Mouse (Mus musculus): ENCODE data around the gene Arntl2.
A peak's percentile ranks its signal among the peaks of the same experiment; 100 is the strongest.
"Not testable (repeated sequence)": the region's sequence is repeated elsewhere in the genome, so short reads cannot be mapped to it uniquely, and the experiment has no call there.

The Arntl2 gene

GRCm38 (mm10) chr6:146848281-146848680 lies 52.4 kb downstream of the Arntl2 start:
- DNase-seq (ENCODE audit: low read depth, low spot score) = no peak

GRCm38 (mm10) chr6:146850050-146850449 lies 54.2 kb downstream of the Arntl2 start, which contains the start of gene Smco2:
Gene Smco2 (plus strand): TSS chr6:146850104.
- DNase-seq (ENCODE audit: low read depth, low spot score) = no peak

DNA sequence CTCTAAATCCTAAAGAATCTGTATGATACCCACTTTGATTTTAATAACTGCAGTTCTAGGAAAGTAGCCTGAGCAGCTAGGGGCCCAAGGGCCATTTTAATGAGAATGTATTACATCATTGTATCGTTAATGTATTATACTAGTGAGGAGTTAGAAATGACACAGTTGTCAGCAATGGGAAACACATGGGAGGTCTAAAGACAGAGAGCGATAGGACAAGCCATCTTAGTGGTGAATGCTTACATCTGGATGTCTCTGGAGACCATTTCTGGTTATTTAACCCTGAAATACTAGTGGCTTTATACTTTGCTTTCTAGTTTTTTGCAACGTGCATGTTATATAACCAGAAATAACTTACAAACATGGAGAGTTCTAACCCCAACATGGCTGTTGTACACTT lies 56.1 kb downstream of the Arntl2 start:
- no peak for DNase-seq (ENCODE audit: low read depth, low spot score)

DNA sequence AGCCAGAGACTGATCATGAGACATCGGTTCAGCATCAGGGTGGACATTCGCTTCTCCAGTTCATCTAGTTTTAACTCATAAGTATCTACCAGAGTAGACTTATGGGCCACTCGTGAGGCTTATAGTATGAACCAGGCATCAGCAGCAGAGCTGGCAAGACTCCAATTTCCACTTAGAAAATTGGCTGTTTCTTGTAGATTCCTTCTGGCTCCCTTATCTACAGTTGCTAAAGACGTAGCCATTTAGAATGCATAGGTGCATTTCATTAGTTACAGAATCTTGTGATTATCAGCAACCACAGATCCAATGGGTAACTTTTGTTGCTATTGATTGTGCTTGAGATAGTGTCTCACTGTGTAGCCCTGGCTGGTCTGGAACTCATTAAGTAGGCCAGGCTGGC lies 56.9 kb downstream of the Arntl2 start:
- DNase-seq (ENCODE audit: low read depth, low spot score) = no peak

DNA sequence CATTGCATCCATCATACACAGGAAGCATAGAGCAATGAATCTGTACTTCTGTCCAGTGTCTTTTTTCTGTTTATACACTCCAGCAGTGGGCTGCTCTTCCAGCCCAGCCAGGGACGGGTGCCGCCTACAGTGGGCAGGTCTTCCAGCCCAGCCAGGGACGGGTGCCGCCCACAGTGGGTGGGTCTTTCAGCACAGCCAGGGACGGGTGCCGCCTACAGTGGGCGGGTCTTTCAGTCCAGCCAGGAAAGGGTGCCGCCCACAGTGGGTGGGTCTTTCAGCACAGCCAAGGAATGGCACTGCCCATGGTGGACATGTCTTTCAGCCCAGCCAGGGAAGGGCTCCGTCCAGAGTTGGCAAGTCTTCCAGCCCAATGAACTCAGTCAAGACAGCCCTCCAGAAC lies 59.3 kb downstream of the Arntl2 start:
- DNase-seq (ENCODE audit: low read depth, low spot score) = peak; percentile 97

DNA sequence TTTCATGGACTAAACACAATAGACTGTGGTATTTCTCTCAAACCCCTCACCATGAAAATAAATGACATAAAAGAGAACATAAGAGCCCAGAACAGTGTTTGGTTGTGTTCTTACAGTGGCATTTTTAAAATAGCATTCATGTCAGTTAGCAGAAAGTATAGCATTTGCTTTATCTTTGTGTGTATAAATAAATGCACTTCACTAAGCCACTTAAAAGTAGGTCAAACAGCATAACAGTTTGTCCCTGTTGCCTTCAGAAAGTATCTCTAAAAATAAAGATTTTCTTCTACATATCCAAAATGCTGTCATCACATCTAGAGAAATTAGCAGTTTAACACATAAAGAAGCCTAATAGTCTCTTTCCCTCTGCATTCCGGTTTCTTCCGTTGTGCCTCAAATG lies 61.5 kb downstream of the Arntl2 start:
- DNase-seq (ENCODE audit: low read depth, low spot score) = no peak

GRCm38 (mm10) chr6:146863154-146863553 lies 67.3 kb downstream of the Arntl2 start:
- no peak for DNase-seq (ENCODE audit: low read depth, low spot score)

DNA sequence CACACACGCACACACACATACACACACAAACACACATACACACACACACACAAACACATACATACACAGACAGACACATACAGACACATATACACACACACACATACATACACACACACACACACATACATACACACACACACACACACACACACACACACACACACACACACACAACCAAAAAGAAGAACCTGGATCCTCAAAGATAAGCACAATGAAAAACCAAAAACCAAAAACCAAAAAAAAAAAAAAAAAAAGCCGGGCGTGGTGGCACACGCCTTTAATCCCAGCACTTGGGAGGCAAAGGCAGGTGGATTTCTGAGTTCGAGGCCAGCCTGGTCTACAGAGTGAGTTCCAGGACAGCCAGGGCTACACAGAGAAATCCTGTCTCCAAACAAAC lies 68.5 kb downstream of the Arntl2 start:
- not testable (repeated sequence) for DNase-seq (ENCODE audit: low read depth, low spot score)

GRCm38 (mm10) chr6:146865701-146866100 lies 69.8 kb downstream of the Arntl2 start:
- peak; percentile 83 for DNase-seq (ENCODE audit: low read depth, low spot score)

GRCm38 (mm10) chr6:146871975-146872374 lies 76.1 kb downstream of the Arntl2 start:
- no peak for DNase-seq (ENCODE audit: low read depth, low spot score)

- DNase-seq (ENCODE audit: low read depth, low spot score) = no peak
Observed at GRCm38 (mm10) chr6:146874415-146874814, 78.6 kb downstream of the Arntl2 start.

GRCm38 (mm10) chr6:146876820-146877219 lies 81.0 kb downstream of the Arntl2 start:
- DNase-seq (ENCODE audit: low read depth, low spot score) = peak; percentile 45

DNA sequence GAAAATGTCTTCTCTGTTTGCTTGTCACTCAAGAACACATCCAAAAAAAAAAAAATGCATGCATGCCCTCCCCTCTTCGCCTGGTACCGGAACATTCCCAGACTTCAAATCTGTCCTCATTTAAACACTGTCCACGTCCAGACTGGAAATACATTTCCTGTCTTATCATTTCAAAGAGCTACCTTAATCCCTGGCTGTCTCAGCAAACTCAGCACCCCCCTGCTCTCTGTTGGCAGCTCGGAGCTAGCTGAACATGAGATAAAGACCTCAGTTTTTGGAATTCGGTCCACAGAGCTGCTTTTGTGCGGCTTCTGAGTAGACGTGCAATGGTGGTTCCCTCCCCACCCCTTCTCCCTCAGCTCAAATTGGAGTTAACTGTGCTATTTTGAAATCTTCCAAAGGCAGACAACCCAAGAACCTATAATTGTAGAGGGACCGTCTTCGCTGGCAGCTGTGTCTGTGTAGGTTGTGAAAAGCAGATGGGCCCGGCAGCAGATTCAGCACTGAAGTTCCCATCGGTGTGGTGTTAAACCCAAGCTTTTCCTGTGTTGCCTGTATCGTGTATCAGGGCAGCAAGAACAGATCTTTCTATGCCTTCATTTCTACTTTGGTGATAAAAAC lies 81.7 kb downstream of the Arntl2 start:
- DNase-seq (ENCODE audit: low read depth, low spot score) = no peak

DNA sequence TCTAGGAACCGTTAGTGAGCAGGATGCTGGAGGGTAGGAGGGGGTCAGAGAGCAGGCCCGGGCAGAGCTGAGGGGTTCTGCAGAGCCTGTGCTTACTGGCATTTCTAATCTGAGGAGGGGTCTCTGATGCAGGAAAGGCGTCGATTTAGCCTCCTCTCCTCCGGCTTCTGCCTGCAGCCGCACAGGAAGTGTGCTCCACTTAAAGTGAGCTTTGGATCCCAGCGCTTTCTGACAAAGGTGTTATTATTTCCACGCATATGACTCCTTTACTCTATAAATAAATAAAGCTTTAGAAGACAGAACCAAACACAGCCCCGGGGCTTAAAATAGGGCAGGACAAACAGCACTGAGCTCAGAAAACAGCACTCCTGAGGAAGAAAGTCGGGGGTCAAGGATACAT lies 83.1 kb downstream of the Arntl2 start:
- DNase-seq (ENCODE audit: low read depth, low spot score) = no peak

DNA sequence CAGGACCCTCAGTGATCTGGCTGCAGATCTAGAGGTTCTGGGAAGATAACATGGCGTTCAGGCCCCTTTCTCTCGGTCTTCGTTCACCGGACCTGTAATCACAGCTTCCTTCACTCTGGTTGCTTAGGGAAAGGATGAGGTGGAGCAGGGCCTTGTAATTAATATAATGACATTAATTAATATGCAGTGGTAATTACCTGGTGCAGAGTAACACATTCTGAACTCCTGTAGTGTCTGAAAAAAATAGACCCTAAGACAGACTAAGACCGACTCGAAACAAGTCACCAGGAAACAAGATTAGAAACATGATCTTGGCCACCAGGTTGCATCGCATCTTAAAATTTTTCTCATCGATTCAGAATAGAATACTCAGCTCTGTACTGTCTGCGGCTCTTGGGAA lies 84.0 kb downstream of the Arntl2 start:
- DNase-seq (ENCODE audit: low read depth, low spot score) = no peak

DNA sequence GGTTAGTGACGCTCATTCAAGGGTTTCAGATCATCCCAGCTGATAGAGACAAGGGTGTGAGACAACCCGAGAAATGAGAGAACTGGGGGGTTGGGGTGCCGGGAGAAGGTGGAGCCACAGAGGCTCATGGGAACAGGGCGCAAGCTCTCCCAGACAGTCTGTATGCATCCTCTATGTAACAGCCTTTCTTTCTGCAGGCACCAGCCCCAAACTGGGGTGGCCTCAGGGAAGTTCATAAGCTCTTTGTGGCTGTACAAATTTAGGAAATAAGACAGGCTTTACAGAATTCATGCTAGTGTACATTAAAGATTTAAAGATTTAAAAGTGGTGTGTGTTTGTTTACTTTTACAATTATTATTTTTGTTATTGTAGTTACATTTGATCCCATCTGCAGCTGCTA lies 84.4 kb downstream of the Arntl2 start:
- no peak for DNase-seq (ENCODE audit: low read depth, low spot score)

GRCm38 (mm10) chr6:146881896-146882770 lies 86.3 kb downstream of the Arntl2 start:
- no peak for DNase-seq (ENCODE audit: low read depth, low spot score)
